Mouse (Mus musculus) ES-CJ7 (cell line): Measurements from ENCODE around the gene Gm28269.

Source experiments
- DNase-seq: peaks from one replicate; pipeline ENCODE4 v3.0.0; 2011; ENCODE audit warnings: low read depth, low spot score

Gm28269 gene

DNA sequence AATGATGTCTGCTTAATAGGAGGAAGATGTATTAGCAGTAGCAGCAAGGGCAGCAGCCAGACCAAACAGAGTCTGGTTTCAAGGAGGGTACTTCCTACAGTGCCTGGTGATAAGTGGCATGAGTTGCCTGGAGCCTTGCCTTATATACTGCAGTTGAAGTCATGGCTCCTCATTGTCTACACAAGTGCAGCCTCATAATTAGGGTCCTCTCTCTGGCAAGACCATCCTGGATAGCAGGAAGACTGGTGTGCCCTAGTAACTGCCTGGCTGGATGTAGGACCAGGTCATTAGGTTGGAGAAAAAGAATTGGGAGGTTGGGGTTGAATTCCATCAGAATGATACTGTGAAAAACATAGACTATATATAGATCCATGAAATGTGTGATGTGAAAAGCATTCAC lies at the start of gene Gm28269:
Gene Gm28269 (minus strand): TSS at position 101 of the 400 bp plus-strand sequence.
- DNase-seq = no peak

GRCm38 (mm10) chrX:21716885-21717284 lies 28.0 kb downstream of the Gm28269 start:
- no peak for DNase-seq

- DNase-seq = no peak
These were observed 29.6 kb downstream of the Gm28269 start for GRCm38 (mm10) chrX:21715293-21715692.

- DNase-seq = no peak
These were observed 30.1 kb downstream of the Gm28269 start, which contains the start of gene Slc6a14 for GRCm38 (mm10) chrX:21714829-21715228. Gene Slc6a14, plus strand, starts transcription at chrX:21714896.

- no peak for DNase-seq
These were observed 40.4 kb downstream of the Gm28269 start for GRCm38 (mm10) chrX:21704470-21704869.

- DNase-seq = peak; percentile 77
These were observed 43.3 kb downstream of the Gm28269 start for GRCm38 (mm10) chrX:21701646-21702045.

DNA sequence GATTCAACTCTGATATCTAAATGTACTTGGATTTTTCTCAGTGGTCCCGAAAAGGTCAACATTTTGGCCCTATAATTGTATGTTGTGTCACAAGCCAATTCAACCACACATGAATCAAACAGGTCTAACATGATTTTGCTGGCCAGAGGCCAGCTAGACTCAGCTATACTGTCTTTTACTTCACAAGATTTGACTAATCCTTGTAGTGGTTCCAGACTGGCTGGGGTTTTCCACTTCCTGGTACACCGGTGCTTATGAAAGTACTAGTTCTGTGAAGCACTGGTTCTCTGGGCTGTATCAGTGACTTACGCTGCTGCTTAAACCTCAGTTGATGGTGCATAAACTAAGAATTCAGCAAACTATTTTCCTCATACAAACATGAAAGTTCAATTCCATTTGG lies 49.2 kb downstream of the Gm28269 start:
- no peak for DNase-seq

DNA sequence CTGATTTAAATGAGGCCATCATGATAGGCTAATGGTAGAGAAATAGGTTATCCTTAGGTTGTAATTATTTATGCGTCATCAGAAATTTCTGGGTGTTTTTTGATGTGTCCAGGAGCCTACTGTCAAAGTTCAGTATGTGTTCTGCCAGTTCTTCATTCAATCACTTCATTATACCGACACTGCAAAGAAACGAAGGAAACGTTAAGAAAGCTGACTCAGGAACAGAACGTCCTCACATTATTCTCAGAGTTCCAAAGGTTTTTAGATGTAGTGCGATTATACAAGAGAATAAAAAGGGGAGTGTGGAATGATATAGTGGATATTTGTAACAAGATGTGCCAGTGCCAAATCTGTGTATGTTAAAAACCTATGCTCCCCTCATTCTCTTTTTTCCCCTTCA lies 49.7 kb downstream of the Gm28269 start:
- no peak for DNase-seq
